22 mouse cellular contexts compared by ENCODE assay signal in the genomic region with DNA sequence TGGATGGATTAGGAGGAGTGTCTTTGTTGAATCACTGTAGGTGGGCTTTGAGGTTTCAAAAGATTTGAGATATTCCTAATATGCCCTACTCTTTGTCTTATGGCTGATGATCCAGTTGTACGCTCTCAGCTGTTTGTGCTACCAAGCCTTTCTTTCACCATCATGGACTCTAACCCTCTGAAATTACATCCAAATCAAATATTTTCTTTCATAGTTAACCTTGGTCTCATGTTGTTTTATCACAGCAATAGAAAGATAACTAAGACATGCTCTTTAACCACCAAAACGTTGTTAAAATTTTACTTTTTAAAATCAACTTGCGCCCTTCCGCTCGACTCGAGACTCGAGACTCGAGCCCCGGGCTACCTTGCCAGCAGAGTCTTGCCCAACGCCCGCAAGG.
A peak's percentile ranks its signal among the peaks of the same experiment; 100 is the strongest.
DNase-seq lines count a peak whose midpoint lies in the region; TF ChIP-seq lines count a peak whose summit lies in the region.
"Had no signal": no experiment of that assay in that cellular context is flagged by ENCODE, and none has a peak within 500 bp of the region (broad histone marks: within the 10 kb centered on the region; RNA-seq: fewer than 3 reads in every experiment).

No protein-coding gene starts in this region.

- H3K27me3 ChIP-seq in liver, adult 2 months (ENCODE audit: control insufficient read depth, insufficient read depth, low read length), result no peaks in the 10 kb centered on the region
- no peaks in the 10 kb centered on the region for H3K27me3 ChIP-seq in E14TG2a.4 (ENCODE audit: insufficient read depth, low read length)
- H3K27me3 ChIP-seq: CH12.LX, Patski had no signal

- peak; percentile 97 for DNase-seq in liver, adult 2 months (ENCODE audit: extremely low read depth, low read depth, low spot score)
- no peak for DNase-seq in liver
- DNase-seq in ES-E14 (ENCODE audit: low read depth, low spot score), result no peak
- no peak for DNase-seq in ovary, postnatal 10 days (ENCODE audit: low spot score)
- DNase-seq in adipocyte (ENCODE audit: low spot score), result no peak
- DNase-seq: adrenal gland, adult 2 months; adrenal gland, adult 8-10 months; adrenal gland, postnatal 10 days; adrenal gland, postnatal 14 days; adrenal gland, postnatal 25 days; adrenal gland, postnatal 36 days; B cell, adult 2 months; cerebellum, adult 11 months; cerebellum, adult 11-12 months; cerebellum, adult 18-20 months; cerebellum, adult 2 months; cerebellum, adult 8-10 months; cerebellum, adult 9-10 months had no signal

- no peaks in the 10 kb centered on the region for H3K36me3 ChIP-seq in liver, adult 2 months (ENCODE audit: control insufficient read depth, insufficient read depth, low read length)
- H3K36me3 ChIP-seq in E14TG2a.4 (ENCODE audit: insufficient read depth, low read length), result no peaks in the 10 kb centered on the region
- H3K36me3 ChIP-seq in ES-E14 (ENCODE audit: control insufficient read depth, insufficient read depth, low read length, poor library complexity, severe bottlenecking), result no peaks in the 10 kb centered on the region
- H3K36me3 ChIP-seq: G1E had no signal

- in situ Hi-C loops in ES-E14 (cut with MboI; ENCODE audit: low sequenced_read_pairs in 2 of 2, unreplicated experiment in 2 of 2), result no loop called here

- no peaks in the 10 kb centered on the region for H3K9me3 ChIP-seq in E14TG2a.4 (ENCODE audit: low read length)
- H3K9me3 ChIP-seq in ES-E14 (ENCODE audit: control insufficient read depth, insufficient read depth, low read depth, low read length), result no peaks in the 10 kb centered on the region
- H3K9me3 ChIP-seq: G1E had no signal

- WGBS in liver, adult 2 months, result 21% methylated on average over 11 of the region's 11 CpGs

- H3K79me2 ChIP-seq in liver, adult 2 months (ENCODE audit: control insufficient read depth, insufficient read depth, low read length), result no peaks in the 10 kb centered on the region

- H3K4me3 ChIP-seq in liver, adult 2 months (ENCODE audit: insufficient read depth, low read depth, low read length), result no peak overlapping the region
- peak overlapping the region; percentile 60 for H3K4me3 ChIP-seq in E14TG2a.4 (replicated peaks; ENCODE audit: low read length)
- H3K4me3 ChIP-seq in ES-E14 (ENCODE audit: insufficient read depth in 1 of 2, low read depth in 1 of 2, low read length in 2 of 2, poor library complexity in 1 of 2, severe bottlenecking in 1 of 2), result peak overlapping the region; percentile 31 to 47; a peak in 3 of 4 replicates

- no peak for TF ChIP-seq CTCF in liver, adult 2 months (IDR thresholded peaks at IDR 0.05; ENCODE audit: low read depth, low read length)
- no peak for TF ChIP-seq CTCF in E14TG2a.4 (conservative IDR thresholded peaks at IDR 0.05; ENCODE audit: low read length)

- no peaks in the 10 kb centered on the region; the same call in none of the 2 replicates for H3K4me1 ChIP-seq in liver, adult 2 months (ENCODE audit: control insufficient read depth, insufficient read depth, low read length)
- H3K4me1 ChIP-seq in E14TG2a.4 (replicated peaks; ENCODE audit: low read depth, low read length) (no peaks in the 10 kb centered on the region), ES-E14 (ENCODE audit: control insufficient read depth in 2 of 2, insufficient read depth in 2 of 2, low read length in 2 of 2, poor library complexity in 1 of 2) (no peaks in the 10 kb centered on the region)

- H3K27ac ChIP-seq in liver, adult 2 months (replicated peaks; ENCODE audit: insufficient read depth, low read depth, low read length), result no peak overlapping the region
- no peak overlapping the region for H3K27ac ChIP-seq in ES-E14 (ENCODE audit: insufficient read depth, low read depth, low read length, poor library complexity, severe bottlenecking)

- no peak for TF ChIP-seq POLR2A in liver, adult 2 months (IDR thresholded peaks at IDR 0.05; ENCODE audit: extremely low read depth, insufficient read depth, low read length)

- H3K9ac ChIP-seq in liver, adult 2 months (ENCODE audit: low read depth, low read length), result no peak overlapping the region
- peak overlapping the region; percentile 67 for H3K9ac ChIP-seq in ES-E14 (ENCODE audit: insufficient read depth, low read depth, low read length, poor library complexity, severe bottlenecking)

TF ChIP-seq in ES-E14, 5 proteins besides CTCF, POLR2A, EP300 and RAD21:
- TF ChIP-seq ZNF384 (IDR thresholded peaks at IDR 0.05; ENCODE audit: low read depth, low read length) (no peak), MAFK (IDR thresholded peaks at IDR 0.05; ENCODE audit: insufficient read depth, low read depth, low read length) (no peak), HCFC1 (IDR thresholded peaks at IDR 0.05; ENCODE audit: borderline replicate concordance, insufficient read depth, low read length) (no peak), CHD2 (IDR thresholded peaks at IDR 0.05; ENCODE audit: low read depth, low read length) (no peak), ZC3H11A (IDR thresholded peaks at IDR 0.05; ENCODE audit: borderline replicate concordance, low read depth, low read length) (no peak)
